Mouse (Mus musculus) liver, adult 2 months (tissue): ENCODE results near the gene Casp14. TPM values are rescaled to one million over a fixed set of nuclear protein-coding genes. Genes with fewer than 3 reads are reported as not detected.

Experiments used
- DNase-seq: peaks from one replicate; pipeline ENCODE4 v3.0.0-alpha.2; 2011; ENCODE audit warnings: low read depth, low spot score; ENCODE audit errors: extremely low read depth
- H3K27ac ChIP-seq: fragments of 200-500 bp; replicated peaks from 2 replicates; pipeline ENCODE4 v1.5.1; 2012; ENCODE audit warnings: low read depth, mild to moderate bottlenecking, control low read depth, inconsistent platforms, low read length; ENCODE audit not compliant: insufficient read depth
- H3K27me3 ChIP-seq: fragments of 200-500 bp; 2 replicates; pipeline ENCODE4 v1.6.1; 2012; ENCODE audit warnings: mild to moderate bottlenecking, moderate library complexity, low read length, inconsistent platforms; ENCODE audit not compliant: control insufficient read depth, insufficient read depth
- H3K36me3 ChIP-seq: fragments of 200-500 bp; 2 replicates; pipeline ENCODE4 v1.6.1; 2012; ENCODE audit warnings: low read length, inconsistent platforms; ENCODE audit not compliant: control insufficient read depth, insufficient read depth
- H3K4me1 ChIP-seq: fragments of 200-500 bp; 2 replicates; pipeline ENCODE4 v1.6.1; 2011; ENCODE audit warnings: low read length; ENCODE audit not compliant: control insufficient read depth, insufficient read depth
- H3K4me3 ChIP-seq: fragments of 200-500 bp; 2 replicates; pipeline ENCODE4 v1.5.1; 2011; ENCODE audit warnings: low read depth, mild to moderate bottlenecking, control low read depth, low read length, moderate library complexity; ENCODE audit not compliant: insufficient read depth
- H3K79me2 ChIP-seq: fragments of 200-500 bp; 2 replicates; pipeline ENCODE4 v1.6.1; 2012; ENCODE audit warnings: inconsistent platforms, mild to moderate bottlenecking, low read length, moderate library complexity; ENCODE audit not compliant: control insufficient read depth, insufficient read depth
- H3K9ac ChIP-seq: fragments of 200-500 bp; 2 replicates; pipeline ENCODE4 v1.6.1; 2012; ENCODE audit warnings: low read depth, mild to moderate bottlenecking, control low read depth, inconsistent platforms, low read length
- CTCF ChIP-seq: fragments of 200-500 bp; IDR thresholded peaks from 2 replicates; pipeline ENCODE4 v1.5.1; 2011; ENCODE audit warnings: low read depth, low read length, control low read depth
- POLR2A ChIP-seq: fragments of 200-500 bp; IDR thresholded peaks from 2 replicates; pipeline ENCODE4 v1.6.1; 2011; ENCODE audit warnings: low read length, control low read depth; ENCODE audit not compliant: insufficient read depth; ENCODE audit errors: extremely low read depth
- WGBS: fragments of 180-500 bp; shearing (Covaris S2); methylation state at CpG from one replicate; pipeline ENCODE4 v1.1.7; 2018; 5-methylcytosine and 5-hydroxymethylcytosine counted together
- polyA plus RNA-seq: library from polyadenylated mRNA; depleted of rRNA; stranded (reverse); fragments of >200 nt; gene quantifications from 2 replicates; pipeline ENCODE4 v1.2.3, GENCODE M21; 2012; rRNA removed
- total RNA-seq: library from RNA; depleted of rRNA; stranded (reverse); fragments of >200 nt; gene quantifications from 2 replicates; pipeline ENCODE4 v1.2.3, GENCODE M21; 2014; rRNA removed

Casp14 gene
- total and polyA plus RNA-seq, 2 experiments: not detected

- 84% methylated on average over 1 of the region's 1 CpGs for WGBS
- Histone ChIP-seq H3K36me3 (no peaks in the 10 kb centered on the region), H3K27ac (no peak overlapping the region), H3K79me2 (no peaks in the 10 kb centered on the region), H3K4me1 (no peaks in the 10 kb centered on the region), H3K9ac (no peak overlapping the region), H3K4me3 (no peak overlapping the region), H3K27me3 (no peaks in the 10 kb centered on the region)
- TF ChIP-seq CTCF: no peak
- no peak for TF ChIP-seq POLR2A
- DNase-seq: no peak
Measured at GRCm38 (mm10) chr10:78664546-78664945, 53.5 kb downstream of the Casp14 start.

Other genes with a start within 250 kb of the Casp14 start
- not detected in 2 replicates for gene Olfr1358, start 200.9 kb downstream of the Casp14 start, total RNA-seq
- not detected in 2 replicates for gene Olfr1358, start 200.9 kb downstream of the Casp14 start, polyA plus RNA-seq
- 27.2 and 28.4 TPM in 2 replicates for gene Ilvbl, start 143.9 kb downstream of the Casp14 start, total RNA-seq
- 44.3 and 47.1 TPM in 2 replicates for gene Ilvbl, start 143.9 kb downstream of the Casp14 start, polyA plus RNA-seq
- 0.74 and 0.94 TPM in 2 replicates for gene Syde1, start 126.3 kb downstream of the Casp14 start, total RNA-seq
- gene Syde1, start 126.3 kb downstream of the Casp14 start, polyA plus RNA-seq: 2.5 and 3.4 TPM in 2 replicates
- not detected in 2 replicates for gene Olfr1357, start 100.2 kb downstream of the Casp14 start, total RNA-seq
- not detected in 2 replicates for gene Olfr1357, start 100.2 kb downstream of the Casp14 start, polyA plus RNA-seq
- gene Ccdc105, start 34.8 kb upstream of the Casp14 start, total RNA-seq: not detected in 2 replicates
- not detected in 2 replicates for gene Ccdc105, start 34.8 kb upstream of the Casp14 start, polyA plus RNA-seq
- gene Slc1a6, start 62.2 kb upstream of the Casp14 start, total RNA-seq: 0.18 TPM in 1 of 2 replicates, not detected in the other
- 0.07 and 0.10 TPM in 2 replicates for gene Slc1a6, start 62.2 kb upstream of the Casp14 start, polyA plus RNA-seq
- not detected in 2 replicates for gene Olfr1356, start 133.9 kb upstream of the Casp14 start, total RNA-seq
- gene Olfr1356, start 133.9 kb upstream of the Casp14 start, polyA plus RNA-seq: not detected in 2 replicates
- not detected in 2 replicates for gene Olfr1355, start 157.2 kb upstream of the Casp14 start, total RNA-seq
- gene Olfr1355, start 157.2 kb upstream of the Casp14 start, polyA plus RNA-seq: not detected in 2 replicates
- not detected in 2 replicates for gene Olfr1354, start 194.9 kb upstream of the Casp14 start, total RNA-seq
- gene Olfr1354, start 194.9 kb upstream of the Casp14 start, polyA plus RNA-seq: not detected in 2 replicates
- not detected in 2 replicates for gene Olfr8, start 232.3 kb upstream of the Casp14 start, total RNA-seq
- not detected in 2 replicates for gene Olfr8, start 232.3 kb upstream of the Casp14 start, polyA plus RNA-seq
- not detected in 2 replicates for gene Olfr1353, start 245.0 kb upstream of the Casp14 start, total RNA-seq
- not detected in 2 replicates for gene Olfr1353, start 245.0 kb upstream of the Casp14 start, polyA plus RNA-seq